Mouse (Mus musculus) adrenal gland, postnatal 25 days (tissue): ENCODE data around the gene Pld5. TPM values are rescaled to one million over a fixed set of nuclear protein-coding genes. Genes with fewer than 3 reads are reported as not detected.
A peak's percentile ranks its signal among the peaks of the same experiment; 100 is the strongest.

ENCODE experiments used
- DNase-seq: peaks from one replicate; pipeline ENCODE4 v3.0.0; 2021; ENCODE audit warnings: mixed read lengths
- long read RNA-seq: library from polyadenylated mRNA; stranded (forward); transcript quantifications from one replicate; pipeline ENCODE4 v2.0.0, GENCODE M21; 2021
- total RNA-seq: library from RNA; stranded (reverse); gene quantifications from 2 replicates; pipeline ENCODE4 v1.2.3, GENCODE M21; 2021

The Pld5 gene
- 0.57 and 0.64 TPM in 2 replicates for total RNA-seq
- long read RNA-seq, partial matches to known transcripts, result 0 of 2 reads
- long read RNA-seq, other reads (novel, unspliced or antisense), result 1 of 2 reads

GRCm38 (mm10) chr1:176274667-176275610 is at the start of gene Pld5:
Gene Pld5, minus strand, starts transcription at chr1:176275312.
- peak; percentile 35 for DNase-seq

GRCm38 (mm10) chr1:176315063-176315462 is 40.0 kb upstream of the Pld5 start:
- no peak for DNase-seq

- no peak for DNase-seq
These were observed 35.1 kb upstream of the Pld5 start for GRCm38 (mm10) chr1:176310174-176310573.

DNA sequence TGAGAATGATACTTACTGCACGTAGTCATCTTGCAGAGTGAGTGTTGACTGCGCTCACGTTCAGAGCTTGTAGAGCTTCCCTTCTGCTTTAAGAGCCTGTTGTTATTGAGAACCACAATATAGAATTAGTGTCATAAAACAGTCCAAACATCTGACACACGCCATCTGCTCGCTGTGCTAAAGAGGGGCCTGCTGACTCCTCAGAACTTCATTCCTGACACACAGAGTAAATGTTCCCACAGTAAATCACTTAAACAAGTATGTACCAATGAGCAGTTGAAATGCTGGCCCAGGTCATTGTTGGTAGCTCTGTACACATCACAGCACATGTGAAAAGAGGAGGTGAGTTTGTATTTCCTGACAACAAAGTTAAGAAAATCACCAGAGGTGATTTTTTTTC is 14.3 kb upstream of the Pld5 start:
- no peak for DNase-seq

- DNase-seq, result no peak
These were observed 484 bp upstream of the Pld5 start for GRCm38 (mm10) chr1:176275611-176275980.

DNA sequence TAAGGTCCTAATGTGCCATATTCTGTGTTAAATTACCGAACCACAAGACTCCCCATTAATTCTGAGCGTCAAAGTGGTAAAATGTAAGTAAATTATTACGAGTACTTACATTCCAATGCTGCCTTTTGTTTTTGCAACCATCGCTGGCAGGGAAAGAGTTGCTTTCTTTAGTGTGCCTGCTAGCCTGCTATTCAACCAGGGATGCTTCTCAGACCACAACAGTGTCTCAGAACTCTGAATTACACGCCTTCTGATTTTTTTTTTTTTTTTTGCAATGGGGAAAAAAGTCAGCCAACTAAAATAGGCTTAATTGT is 26.4 kb downstream of the Pld5 start:
- no peak for DNase-seq

GRCm38 (mm10) chr1:176247885-176248716 is 27.0 kb downstream of the Pld5 start:
- DNase-seq, result no peak

DNA sequence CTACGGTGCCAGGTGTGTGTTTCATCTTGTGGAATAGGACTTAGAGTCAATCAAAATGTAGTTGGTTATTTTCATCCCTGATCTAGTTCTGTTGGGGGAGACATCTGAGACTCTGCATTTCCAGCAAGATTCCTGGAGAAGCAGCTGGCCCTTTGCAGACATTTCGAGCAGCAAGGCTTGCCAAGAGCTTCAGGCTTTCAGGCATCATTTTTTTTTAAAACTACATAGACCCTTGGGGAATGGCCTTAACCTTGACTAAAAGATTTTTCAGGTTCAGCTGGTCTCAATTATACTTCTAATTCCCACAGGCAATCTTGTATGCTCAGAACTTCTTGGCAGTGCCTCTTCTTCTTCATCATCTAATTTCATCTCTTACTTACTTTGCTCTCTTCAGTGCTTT is 35.9 kb downstream of the Pld5 start:
- DNase-seq, result no peak

- no peak for DNase-seq
These were observed 51.3 kb downstream of the Pld5 start for GRCm38 (mm10) chr1:176223794-176224193.

- peak; percentile 75 for DNase-seq
These were observed 51.9 kb downstream of the Pld5 start for GRCm38 (mm10) chr1:176223196-176223595.

GRCm38 (mm10) chr1:176218217-176218616 is 56.9 kb downstream of the Pld5 start:
- no peak for DNase-seq

GRCm38 (mm10) chr1:176213645-176214221 is 61.4 kb downstream of the Pld5 start:
- DNase-seq, result peak; percentile 45

- no peak for DNase-seq
These were observed 62.0 kb downstream of the Pld5 start for GRCm38 (mm10) chr1:176212922-176213644.

GRCm38 (mm10) chr1:176210803-176211202 is 64.3 kb downstream of the Pld5 start:
- DNase-seq, result no peak

- no peak for DNase-seq
These were observed 67.1 kb downstream of the Pld5 start for GRCm38 (mm10) chr1:176208014-176208413.

GRCm38 (mm10) chr1:176202360-176202759 is 72.8 kb downstream of the Pld5 start:
- no peak for DNase-seq

GRCm38 (mm10) chr1:176197036-176197766 is 77.9 kb downstream of the Pld5 start:
- peak; percentile 3 for DNase-seq

GRCm38 (mm10) chr1:176196341-176196740 is 78.8 kb downstream of the Pld5 start:
- no peak for DNase-seq

DNA sequence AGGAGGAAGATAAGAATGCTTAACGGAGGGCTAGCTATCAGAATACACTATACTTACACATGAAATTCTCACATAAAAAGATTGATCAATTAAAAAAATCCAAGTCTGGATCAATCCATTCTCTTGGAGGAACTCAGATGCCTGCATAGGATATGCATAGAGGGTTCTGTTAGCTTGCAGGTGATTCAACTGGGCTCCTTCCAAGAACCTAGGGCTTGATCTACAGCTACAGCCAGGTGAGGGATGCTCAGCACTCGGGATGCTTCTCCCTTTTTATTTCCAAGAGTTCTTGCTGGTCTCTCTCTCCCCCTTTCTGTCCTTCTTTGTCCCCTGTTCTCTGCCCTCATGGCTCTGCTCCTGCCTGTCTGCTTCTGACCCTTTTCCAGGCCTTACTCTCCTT is 80.4 kb downstream of the Pld5 start:
- no peak for DNase-seq

GRCm38 (mm10) chr1:176183991-176184390 is 91.1 kb downstream of the Pld5 start:
- no peak for DNase-seq

GRCm38 (mm10) chr1:176174971-176175370 is 100.1 kb downstream of the Pld5 start:
- no peak for DNase-seq
